Mouse (Mus musculus) forebrain, embryonic 14.5 days (tissue): ENCODE results near the gene Gdi1. TPM values are rescaled to one million over a fixed set of nuclear protein-coding genes. Genes with fewer than 3 reads are reported as not detected.
A peak's percentile ranks its signal among the peaks of the same experiment; 100 is the strongest.

ENCODE experiments used
- ATAC-seq: fragments of 200-750 bp; cut with Nextera tagmentation; 2 replicates; pipeline ENCODE4 v1.8.0; 2017; ENCODE audit warnings: mild to moderate bottlenecking, moderate library complexity
- DNase-seq: peaks from one replicate; pipeline ENCODE4 v3.0.0-alpha.2; 2015; ENCODE audit warnings: low spot score
- H3K27ac ChIP-seq: fragments of 300-500 bp; sonication (generic); 2 replicates; pipeline ENCODE4 v1.5.1; 2014; ENCODE audit warnings: low read depth, mild to moderate bottlenecking, control low read depth, low read length, moderate library complexity
- H3K27me3 ChIP-seq: fragments of 300-500 bp; sonication (generic); replicated peaks from 2 replicates; pipeline ENCODE4 v1.6.1; 2014; ENCODE audit warnings: low read length, control low read depth, mixed read lengths; ENCODE audit not compliant: control insufficient read depth, insufficient read depth
- H3K36me3 ChIP-seq: fragments of 300-500 bp; sonication (generic); 2 replicates; pipeline ENCODE4 v1.6.1; 2014; ENCODE audit warnings: low read length, control low read depth; ENCODE audit not compliant: control insufficient read depth, insufficient read depth
- H3K4me1 ChIP-seq: fragments of 300-500 bp; sonication (generic); 2 replicates; pipeline ENCODE4 v1.6.1; 2014; ENCODE audit warnings: antibody characterized with exemption, low read length, control low read depth; ENCODE audit not compliant: control insufficient read depth, insufficient read depth
- H3K4me2 ChIP-seq: fragments of 300-500 bp; sonication (generic); 2 replicates; pipeline ENCODE4 v1.6.1; 2014; ENCODE audit warnings: mild to moderate bottlenecking, control low read depth, low read length
- H3K4me3 ChIP-seq: fragments of 300-500 bp; sonication (generic); 2 replicates; pipeline ENCODE4 v1.5.1; 2014; ENCODE audit warnings: low read depth, low read length, control low read depth
- H3K9ac ChIP-seq: fragments of 300-500 bp; sonication (generic); 2 replicates; pipeline ENCODE4 v1.6.1; 2014; ENCODE audit warnings: mild to moderate bottlenecking, low read length, control low read depth, moderate library complexity
- H3K9me3 ChIP-seq: fragments of 300-500 bp; sonication (generic); replicated peaks from 2 replicates; pipeline ENCODE4 v1.6.1; 2016; ENCODE audit warnings: low read length, control low read depth, mixed read lengths; ENCODE audit not compliant: control insufficient read depth
- WGBS: fragments of 180-500 bp; shearing (Covaris S2); extraction: QIAGEN DNeasy Blood & Tissue Kit; methylation state at CpG from one replicate; pipeline ENCODE4 v1.1.7; 2014; 5-methylcytosine and 5-hydroxymethylcytosine counted together
- polyA plus RNA-seq: library from polyadenylated mRNA; unstranded; fragments of >200 nt; fragmentation: Nextera tagmentation; extraction: Ambion mirVana; gene quantifications from 2 replicates; pipeline ENCODE4 v1.2.1, GENCODE M21; 2014

Gene Gdi1
- polyA plus RNA-seq, 1 experiment from 2014 or later, result 614 TPM

DNA sequence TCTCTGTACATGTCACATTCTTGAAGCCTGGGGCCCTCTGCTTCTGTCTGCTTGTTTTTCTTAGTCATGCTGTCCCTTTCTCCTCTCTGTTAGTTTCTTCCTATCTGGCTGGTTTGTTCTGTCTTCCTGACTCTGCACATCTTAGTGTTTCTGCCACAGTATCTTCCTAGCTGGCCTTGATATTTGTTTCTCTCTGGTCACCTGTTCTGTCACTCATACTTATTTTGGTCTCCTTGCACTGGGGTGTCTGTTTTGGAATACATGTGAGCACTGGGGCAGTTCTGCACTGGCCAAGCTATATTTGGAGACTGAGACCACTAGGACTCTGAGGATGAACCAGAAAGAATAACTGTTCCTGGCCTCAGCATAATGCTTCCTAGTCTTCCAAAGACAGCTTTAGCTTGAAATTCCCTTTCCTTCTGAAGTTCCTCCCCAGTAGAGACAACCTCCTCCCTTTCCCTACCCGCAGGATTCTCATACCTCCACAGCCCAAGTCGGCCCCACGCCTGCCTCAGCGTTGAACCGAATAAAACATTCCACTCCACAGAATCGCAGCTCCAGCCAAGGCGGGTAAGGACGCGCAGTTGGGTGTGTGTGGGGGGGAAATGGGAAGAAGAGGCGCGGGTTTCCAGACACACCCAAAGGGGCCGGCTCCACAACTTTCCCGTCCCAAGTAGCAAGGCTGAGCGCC lies 23.6 kb upstream of the Gdi1 start:
- Histone ChIP-seq H3K9ac (peak overlapping the region; percentile 75), H3K4me3 (peak overlapping the region; percentile 49), H3K4me1 (peaks cover 4% of the 10 kb centered on the region; the same call in 1 of the 2 replicates), H3K27me3 (no peaks in the 10 kb centered on the region), H3K9me3 (no peaks in the 10 kb centered on the region), H3K4me2 (peak overlapping the region; percentile 70), H3K36me3 (no peaks in the 10 kb centered on the region), H3K27ac (no peak overlapping the region)
- WGBS, result 21% methylated on average over 14 of the region's 14 CpGs
- no peak for ATAC-seq
- no peak for DNase-seq

DNA sequence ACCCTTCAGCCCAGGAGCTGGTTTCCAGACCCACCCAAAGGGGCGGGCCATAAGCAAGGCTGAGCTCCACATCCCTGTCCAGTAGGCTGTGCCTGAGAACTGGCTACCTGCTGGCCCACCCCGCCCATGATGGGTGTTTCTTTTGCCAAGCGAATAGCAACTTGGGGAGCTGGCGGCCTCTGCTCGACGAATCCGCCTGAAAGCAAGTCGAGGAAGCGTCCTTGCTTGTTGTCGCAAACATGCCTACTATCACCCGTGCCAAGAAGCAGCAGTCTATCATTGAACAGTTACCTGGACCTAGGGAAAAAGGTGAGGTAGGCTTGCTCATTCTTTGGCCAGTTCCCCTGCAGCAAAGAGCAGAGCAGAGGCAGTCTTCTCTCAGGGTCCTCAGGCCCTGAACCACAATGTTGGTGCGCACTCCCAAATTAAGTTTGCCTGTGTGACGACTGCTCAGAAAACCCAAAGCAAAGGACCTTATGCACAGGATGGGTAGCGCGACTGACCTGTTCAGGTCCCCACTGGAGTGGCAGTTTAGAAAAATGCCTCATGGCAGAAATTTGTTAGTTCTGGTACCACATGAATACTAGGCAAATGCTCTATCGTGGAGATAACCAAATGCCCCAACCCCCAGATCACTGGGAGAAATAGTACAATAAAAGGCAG lies 22.9 kb upstream of the Gdi1 start, which contains the start of the genes Taz and Dnase1l1:
Gene Taz (plus strand): TSS at position 181 of the 663 bp plus-strand sequence.
Gene Dnase1l1 (minus strand): TSS at position 606 of the 663 bp plus-strand sequence.
- peaks cover 4% of the 10 kb centered on the region; the same call in 1 of the 2 replicates for H3K4me1 ChIP-seq

DNA sequence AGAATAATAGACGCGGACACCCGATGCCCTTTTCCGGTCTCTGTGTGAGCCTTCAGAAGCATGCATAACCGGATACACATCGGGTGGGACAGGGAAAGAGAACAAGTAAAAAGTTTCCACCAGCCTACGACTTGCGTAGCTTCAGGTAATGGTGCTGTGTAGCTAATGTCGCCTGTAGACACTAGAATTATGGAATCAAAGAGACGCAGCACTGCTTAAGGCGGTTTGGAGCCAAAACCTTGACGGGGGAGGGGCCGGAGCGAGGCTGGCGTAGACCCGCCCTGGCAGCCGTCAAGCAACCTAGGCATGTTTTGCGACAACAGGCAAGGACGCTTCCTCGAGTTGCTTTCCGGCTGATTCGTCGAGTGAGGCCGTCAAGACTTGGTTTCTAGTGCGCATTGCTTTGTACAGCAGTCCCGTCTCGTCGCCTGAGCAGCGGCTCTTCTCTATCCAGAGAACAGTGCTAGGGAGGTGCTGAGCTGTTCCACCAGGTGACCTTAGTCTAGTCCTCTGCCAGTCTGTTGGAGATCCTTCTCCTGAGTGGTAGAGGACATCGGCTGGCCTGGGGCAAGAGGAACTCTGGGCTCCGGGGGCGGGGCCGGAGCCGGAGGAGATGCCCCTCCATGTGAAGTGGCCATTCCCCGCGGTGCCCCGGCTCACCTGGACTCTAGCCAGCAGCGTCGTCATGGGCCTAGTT lies 22.3 kb upstream of the Gdi1 start:
- Histone ChIP-seq H3K27me3 (no peaks in the 10 kb centered on the region), H3K4me3 (peak overlapping the region; percentile 49), H3K27ac (peak overlapping the region; percentile 83), H3K9ac (peak overlapping the region; percentile 75), H3K36me3 (no peaks in the 10 kb centered on the region), H3K4me1 (peaks cover 4% of the 10 kb centered on the region; the same call in 1 of the 2 replicates), H3K9me3 (no peaks in the 10 kb centered on the region), H3K4me2 (peak overlapping the region; percentile 70)
- WGBS, result 31% methylated on average over 39 of the region's 39 CpGs
- DNase-seq (peak; percentile 95), ATAC-seq (peak; percentile 89)

More for the DNA sequence above, 22.9 kb upstream of the Gdi1 start, which contains the start of the genes Taz and Dnase1l1:
- no peaks in the 10 kb centered on the region for H3K36me3 ChIP-seq
- H3K4me2 ChIP-seq, result peak within 1 kb of the TSS; percentile 70
- H3K27me3 ChIP-seq, result no peaks in the 10 kb centered on the region
- peak within 1 kb of the TSS; percentile 49 for H3K4me3 ChIP-seq
- ATAC-seq (peak; percentile 53), DNase-seq (peak; percentile 50)
- H3K27ac ChIP-seq, result peak within 1 kb of the TSS; percentile 83
- peak within 1 kb of the TSS; percentile 75 for H3K9ac ChIP-seq
- WGBS, result 35% methylated on average over 16 of the region's 16 CpGs
- no peaks in the 10 kb centered on the region for H3K9me3 ChIP-seq

DNA sequence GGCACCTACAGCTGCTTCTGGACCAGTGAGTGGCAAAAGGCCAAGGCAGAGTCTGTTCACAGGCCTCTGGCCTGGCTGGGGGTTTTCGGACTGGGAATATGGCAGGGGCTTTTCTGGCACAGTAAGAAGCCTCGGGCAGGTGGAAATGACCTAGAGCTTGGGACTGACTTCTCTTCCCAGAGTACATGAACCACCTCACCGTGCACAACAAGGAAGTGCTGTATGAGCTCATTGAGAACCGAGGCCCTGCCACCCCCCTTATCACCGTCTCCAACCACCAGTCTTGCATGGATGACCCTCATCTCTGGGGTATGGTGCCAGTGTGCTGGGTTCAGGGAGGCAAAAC lies 21.7 kb upstream of the Gdi1 start:
- Histone ChIP-seq H3K4me1 (peaks cover 4% of the 10 kb centered on the region; the same call in 1 of the 2 replicates), H3K27ac (peak overlapping the region; percentile 83; the same call in 1 of the 2 replicates), H3K36me3 (no peaks in the 10 kb centered on the region), H3K9me3 (no peaks in the 10 kb centered on the region), H3K4me2 (peak overlapping the region; percentile 70), H3K27me3 (no peaks in the 10 kb centered on the region), H3K4me3 (peak overlapping the region; percentile 49), H3K9ac (peak overlapping the region; percentile 75)
- WGBS, result 50% methylated on average over 5 of the region's 5 CpGs
- DNase-seq, result no peak
- ATAC-seq, result peak; percentile 13; the same call in 1 of the 2 replicates

DNA sequence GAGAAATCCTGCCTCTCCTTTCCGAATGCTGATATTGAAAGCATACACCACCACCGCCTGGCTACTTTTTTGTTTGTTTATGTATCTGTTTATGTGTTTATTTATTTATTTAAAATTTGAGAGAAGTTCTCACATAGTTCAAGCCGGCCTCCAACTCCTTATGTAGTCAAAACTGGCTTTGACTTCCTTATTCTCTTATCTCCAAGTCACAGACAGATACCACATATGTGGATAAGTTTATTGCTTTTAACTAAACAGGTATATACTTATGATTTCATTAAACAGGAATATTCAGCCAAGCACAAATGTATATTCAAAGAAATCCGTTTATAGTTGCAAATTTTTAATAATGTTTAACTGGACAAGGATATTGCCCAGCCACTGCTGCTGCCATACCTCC lies 11.4 kb upstream of the Gdi1 start:
- Histone ChIP-seq H3K36me3 (0 out of 2 replicates have a peak, but pooled peaks cover 3% of the 10 kb centered on the region), H3K9me3 (no peaks in the 10 kb centered on the region)
- WGBS, result 75% methylated on average over 4 of the region's 4 CpGs

DNA sequence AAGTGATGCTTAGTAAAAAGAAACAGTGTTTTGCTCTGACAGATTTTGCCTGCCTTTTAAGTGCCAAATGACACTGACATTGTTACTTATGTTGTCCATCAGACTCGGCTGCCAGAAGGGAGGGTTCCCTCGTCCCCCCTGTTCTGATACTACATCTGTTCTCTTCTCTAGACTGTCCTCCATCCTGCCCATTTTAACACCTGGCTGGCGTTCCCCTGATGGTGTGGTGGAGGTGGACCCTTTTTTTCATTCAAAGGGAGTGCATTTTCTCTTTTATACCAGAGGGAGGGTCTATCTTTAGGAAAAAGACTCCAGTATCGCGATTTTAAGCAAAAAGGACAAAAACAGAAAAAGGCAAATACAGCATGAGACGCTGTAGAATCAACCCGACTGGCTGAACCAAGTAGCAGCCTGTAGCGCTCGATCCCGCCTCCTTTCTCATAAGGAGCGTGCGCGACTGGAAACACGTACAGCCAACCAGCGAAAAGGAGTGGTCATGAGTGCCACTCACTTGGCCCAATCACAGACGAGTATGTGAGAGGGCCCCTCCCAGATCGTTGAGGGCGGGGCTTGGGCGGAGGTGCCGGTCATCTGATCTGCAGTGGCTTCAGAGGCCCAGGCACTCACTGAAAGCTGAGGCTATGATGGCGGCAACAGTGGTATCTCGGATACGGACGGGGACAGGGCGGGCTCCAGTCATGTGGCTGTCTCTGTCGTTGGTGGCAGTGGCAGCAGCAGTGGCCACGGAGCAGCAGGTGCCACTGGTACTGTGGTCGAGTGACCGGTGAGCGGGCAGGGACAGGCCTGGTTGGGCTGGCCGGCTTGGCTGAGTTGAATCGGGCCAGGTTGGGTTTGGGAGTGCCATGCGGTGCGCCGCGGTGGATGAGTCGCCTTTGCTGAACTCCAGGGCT lies 8.0 kb upstream of the Gdi1 start, which contains the start of gene Atp6ap1:
Gene Atp6ap1 (plus strand): TSS at position 560 of the 911 bp plus-strand sequence.
- H3K27ac ChIP-seq, result peak within 1 kb of the TSS; percentile 60
- H3K27me3 ChIP-seq, result no peaks in the 10 kb centered on the region
- H3K4me1 ChIP-seq, result no peaks in the 10 kb centered on the region
- WGBS, result 31% methylated on average over 37 of the region's 37 CpGs
- H3K36me3 ChIP-seq, result peaks cover 24% of the 10 kb centered on the region
- peak within 1 kb of the TSS; percentile 68 for H3K4me2 ChIP-seq
- H3K9ac ChIP-seq, result peak within 1 kb of the TSS; percentile 74
- DNase-seq, result peak; percentile 96
- no peaks in the 10 kb centered on the region for H3K9me3 ChIP-seq
- peak; percentile 99 for ATAC-seq
- peak within 1 kb of the TSS; percentile 56 for H3K4me3 ChIP-seq

More for the DNA sequence above, 11.4 kb upstream of the Gdi1 start:
- Histone ChIP-seq H3K4me2 (no peak overlapping the region), H3K27me3 (no peaks in the 10 kb centered on the region), H3K9ac (no peak overlapping the region), H3K4me1 (no peaks in the 10 kb centered on the region), H3K27ac (no peak overlapping the region), H3K4me3 (no peak overlapping the region)
- DNase-seq, result no peak
- ATAC-seq, result no peak

DNA sequence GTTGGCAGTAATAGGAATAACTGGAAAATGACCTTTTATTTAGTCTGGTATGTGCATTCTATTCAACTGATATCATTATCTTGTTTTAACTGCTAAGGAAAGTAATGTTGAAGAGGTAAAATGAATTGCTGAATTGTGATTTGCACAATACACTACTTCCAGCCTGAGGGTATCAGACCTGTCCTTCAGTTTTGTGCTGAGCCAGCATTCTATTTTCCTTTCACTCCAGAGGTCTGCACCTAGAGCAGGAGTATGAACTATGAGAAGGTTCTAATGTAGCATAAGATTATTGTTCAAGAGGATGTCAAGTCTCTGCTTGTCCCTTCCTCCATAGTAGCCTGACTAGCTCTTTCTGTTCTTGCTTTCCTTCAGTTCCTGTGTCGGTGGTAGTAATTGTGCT lies 6.5 kb upstream of the Gdi1 start:
- Histone ChIP-seq H3K4me2 (no peak overlapping the region), H3K27ac (no peak overlapping the region), H3K9me3 (no peaks in the 10 kb centered on the region), H3K9ac (no peak overlapping the region), H3K4me1 (no peaks in the 10 kb centered on the region), H3K36me3 (peaks cover 35% of the 10 kb centered on the region), H3K27me3 (no peaks in the 10 kb centered on the region), H3K4me3 (no peak overlapping the region)
- ATAC-seq (no peak), DNase-seq (no peak)
- 87% methylated on average over 1 of the region's 1 CpGs for WGBS

DNA sequence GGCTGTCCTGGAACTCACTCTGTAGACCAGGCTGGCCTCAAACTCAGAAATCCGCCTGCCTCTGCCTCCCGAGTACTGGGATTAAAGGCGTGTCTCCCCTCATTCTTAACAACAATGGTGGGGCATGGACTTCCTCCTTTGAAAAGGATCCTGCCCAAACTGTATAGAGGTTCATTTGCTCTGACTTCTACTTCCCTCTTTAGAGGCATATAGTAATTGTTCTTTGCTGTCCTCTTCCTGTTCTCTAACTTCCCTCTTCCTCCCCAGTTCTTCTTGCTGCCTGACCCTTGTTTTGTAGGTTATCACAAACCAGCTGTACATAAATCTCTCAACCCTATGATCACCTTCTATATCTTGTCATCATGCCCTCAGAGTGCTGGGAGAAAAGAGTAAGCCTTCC lies 5.1 kb upstream of the Gdi1 start:
- Histone ChIP-seq H3K36me3 (peaks cover 41% of the 10 kb centered on the region), H3K27ac (no peak overlapping the region), H3K9ac (no peak overlapping the region), H3K4me3 (no peak overlapping the region), H3K9me3 (no peaks in the 10 kb centered on the region), H3K4me1 (no peaks in the 10 kb centered on the region), H3K27me3 (no peaks in the 10 kb centered on the region), H3K4me2 (no peak overlapping the region)
- DNase-seq (no peak), ATAC-seq (no peak)
- 82% methylated on average over 3 of the region's 3 CpGs for WGBS
